Mouse (Mus musculus): Measurements from ENCODE around the gene Zbtb46.

DNA sequence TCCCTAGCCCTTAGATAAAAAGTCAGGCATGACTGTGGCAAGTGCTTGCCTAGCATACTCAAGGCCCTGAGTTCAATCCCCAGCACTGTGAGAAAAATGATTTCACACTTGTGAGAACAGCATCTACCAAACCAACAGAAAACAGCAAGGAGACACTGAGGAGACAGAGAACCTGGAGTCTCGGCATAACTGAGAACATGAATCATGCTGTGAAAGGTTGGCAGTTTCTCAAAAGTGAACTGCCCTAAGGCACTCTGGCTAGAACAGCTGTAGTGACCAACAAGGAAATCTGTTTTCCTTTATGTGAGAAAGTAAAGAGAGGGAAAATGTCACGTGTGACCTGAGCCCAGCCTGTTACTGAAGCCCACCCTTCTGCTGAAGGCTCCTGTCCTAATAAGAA, 46.1 kb downstream of the Zbtb46 start:
- TF ChIP-seq CTCF (IDR thresholded peaks at IDR 0.05; ENCODE audit: low read depth), result no peak
- no peak for TF ChIP-seq EP300 (IDR thresholded peaks at IDR 0.05; ENCODE audit: low read depth)
